Mouse (Mus musculus) bone marrow, adult 2 months (tissue): ENCODE results near the gene Ttc23. TPM values are rescaled to one million over a fixed set of nuclear protein-coding genes. Genes with fewer than 3 reads are reported as not detected.
A peak's percentile ranks its signal among the peaks of the same experiment; 100 is the strongest.

Source experiments
- H3K27ac ChIP-seq: fragments of 200-500 bp; 2 replicates; pipeline ENCODE4 v1.5.1; 2012; ENCODE audit warnings: low read depth, mild to moderate bottlenecking, control low read depth, inconsistent platforms, low read length; ENCODE audit not compliant: control insufficient read depth, poor library complexity, insufficient read depth
- H3K4me1 ChIP-seq: fragments of 200-500 bp; 2 replicates; pipeline ENCODE4 v1.6.1; 2011; ENCODE audit warnings: low read length; ENCODE audit not compliant: control insufficient read depth, insufficient read depth
- H3K4me3 ChIP-seq: fragments of 200-500 bp; replicated peaks from 2 replicates; pipeline ENCODE3; 2011; ENCODE audit warnings: mild to moderate bottlenecking, low read depth, low read length, control low read depth; ENCODE audit not compliant: control insufficient read depth
- CTCF ChIP-seq: fragments of 200-500 bp; IDR thresholded peaks from 2 replicates; pipeline ENCODE4 v1.5.1; 2011; ENCODE audit warnings: low read length, control low read depth; ENCODE audit not compliant: control insufficient read depth, insufficient read depth
- POLR2A ChIP-seq: fragments of 200-500 bp; IDR thresholded peaks from 2 replicates; pipeline ENCODE4 v1.6.1; 2011; ENCODE audit warnings: low read depth, mild to moderate bottlenecking, control low read depth, low read length, borderline replicate concordance; ENCODE audit not compliant: control insufficient read depth
- WGBS: fragments of 180-500 bp; shearing (Covaris S2); methylation state at CpG from one replicate; pipeline ENCODE4 v1.1.7; 2018; 5-methylcytosine and 5-hydroxymethylcytosine counted together
- polyA plus RNA-seq: library from polyadenylated mRNA; stranded (reverse); fragments of >200 nt; gene quantifications from 2 replicates; pipeline ENCODE4 v1.2.4, GENCODE M21; 2011; ENCODE audit warnings: low replicate concordance; ENCODE audit not compliant: missing spikeins, insufficient read depth, insufficient read length

Gene Ttc23
- polyA plus RNA-seq, 1 experiment = 13.0 TPM

- Histone ChIP-seq H3K4me1 (no peaks in the 10 kb centered on the region; the same call in 1 of the 2 replicates), H3K4me3 (no peak overlapping the region), H3K27ac (no peak overlapping the region)
- TF ChIP-seq CTCF (no peak), POLR2A (no peak)
- WGBS = 80% methylated on average over 4 of the region's 4 CpGs
Observed at GRCm38 (mm10) chr7:67648376-67648775, 1.2 kb downstream of the Ttc23 start.

GRCm38 (mm10) chr7:67652211-67652610 lies 5.0 kb downstream of the Ttc23 start:
- TF ChIP-seq CTCF (no peak), POLR2A (no peak)
- no peaks in the 10 kb centered on the region; the same call in none of the 2 replicates for H3K4me1 ChIP-seq
- H3K4me3 ChIP-seq = no peak overlapping the region
- 75% methylated on average over 5 of the region's 5 CpGs for WGBS
- H3K27ac ChIP-seq = no peak overlapping the region

GRCm38 (mm10) chr7:67654668-67655067 lies 7.5 kb downstream of the Ttc23 start:
- WGBS = 47% methylated on average over 7 of the region's 7 CpGs
- Histone ChIP-seq H3K4me3 (no peak overlapping the region), H3K27ac (no peak overlapping the region), H3K4me1 (no peaks in the 10 kb centered on the region; the same call in none of the 2 replicates)
- TF ChIP-seq CTCF (no peak), POLR2A (no peak)

- no peak overlapping the region for H3K4me3 ChIP-seq
- WGBS = 85% methylated on average over 1 of the region's 1 CpGs
- no peak overlapping the region for H3K27ac ChIP-seq
- TF ChIP-seq CTCF (no peak), POLR2A (no peak)
- no peaks in the 10 kb centered on the region; the same call in none of the 2 replicates for H3K4me1 ChIP-seq
Observed at GRCm38 (mm10) chr7:67655186-67655585, 8.0 kb downstream of the Ttc23 start.

GRCm38 (mm10) chr7:67658110-67658509 lies 10.9 kb downstream of the Ttc23 start:
- no peak overlapping the region for H3K4me3 ChIP-seq
- no peak overlapping the region for H3K27ac ChIP-seq
- 84% methylated on average over 4 of the region's 4 CpGs for WGBS
- TF ChIP-seq CTCF = no peak
- no peak for TF ChIP-seq POLR2A
- H3K4me1 ChIP-seq = no peaks in the 10 kb centered on the region; the same call in none of the 2 replicates

- no peak overlapping the region for H3K27ac ChIP-seq
- TF ChIP-seq POLR2A (no peak), CTCF (no peak)
Observed at GRCm38 (mm10) chr7:67662424-67662823, 15.2 kb downstream of the Ttc23 start.

GRCm38 (mm10) chr7:67663981-67664694 lies 16.9 kb downstream of the Ttc23 start:
- 86% methylated on average over 14 of the region's 14 CpGs for WGBS
- H3K4me1 ChIP-seq = no peaks in the 10 kb centered on the region
- TF ChIP-seq CTCF (no peak), POLR2A (no peak)
- H3K4me3 ChIP-seq = no peak overlapping the region
- no peak overlapping the region for H3K27ac ChIP-seq

More at GRCm38 (mm10) chr7:67662424-67662823, 15.2 kb downstream of the Ttc23 start:
- no peaks in the 10 kb centered on the region for H3K4me1 ChIP-seq
- 78% methylated on average over 5 of the region's 5 CpGs for WGBS
- no peak overlapping the region for H3K4me3 ChIP-seq

GRCm38 (mm10) chr7:67670965-67671364 lies 23.8 kb downstream of the Ttc23 start:
- TF ChIP-seq CTCF (peak; percentile 17; the same call in 1 of the 2 replicates), POLR2A (no peak)
- Histone ChIP-seq H3K27ac (no peak overlapping the region), H3K4me3 (no peak overlapping the region), H3K4me1 (no peaks in the 10 kb centered on the region)
- WGBS = 88% methylated on average over 1 of the region's 1 CpGs

GRCm38 (mm10) chr7:67672650-67673049 lies 25.4 kb downstream of the Ttc23 start:
- no peak overlapping the region for H3K27ac ChIP-seq
- WGBS = 7% methylated on average over 10 of the region's 10 CpGs
- no peak overlapping the region for H3K4me3 ChIP-seq
- TF ChIP-seq POLR2A (no peak), CTCF (peak; percentile 83)
- H3K4me1 ChIP-seq = no peaks in the 10 kb centered on the region
